8 mouse cellular contexts compared by ENCODE assay signal in the genomic region with DNA sequence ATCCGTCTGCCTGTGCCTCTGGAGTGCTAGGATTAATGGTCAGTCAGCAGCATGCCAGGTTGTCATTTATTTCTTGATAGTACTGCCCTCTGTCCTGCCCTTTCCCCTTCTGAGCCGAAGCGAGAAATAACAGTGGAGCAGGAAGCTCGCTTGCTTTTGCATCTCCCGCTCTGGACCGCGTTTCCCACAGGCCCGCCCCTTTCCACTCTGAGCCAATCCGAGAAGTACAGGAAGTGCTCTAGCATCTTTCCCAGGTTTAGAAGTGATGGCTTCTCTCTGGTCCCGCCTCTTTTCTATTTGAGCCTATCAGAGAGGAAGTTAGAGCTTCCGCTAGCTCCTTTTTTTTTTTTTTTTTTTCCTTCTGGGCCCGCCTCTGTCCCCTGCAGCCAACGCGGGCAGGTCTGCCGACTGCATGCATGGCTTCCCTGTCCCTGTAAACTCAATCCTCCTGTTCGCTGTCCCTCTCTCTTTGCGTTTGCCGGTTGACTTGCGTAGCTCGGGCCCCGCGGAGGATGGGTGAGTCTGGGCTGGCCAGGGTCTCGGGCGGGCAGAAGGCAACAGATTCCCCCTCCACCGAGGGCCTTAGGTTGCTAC. TPM values are rescaled to one million over a fixed set of nuclear protein-coding genes. Genes with fewer than 3 reads are reported as not detected.
DNase-seq lines count a peak whose midpoint lies in the region; ATAC-seq and TF ChIP-seq lines count a peak whose summit lies in the region.

No protein-coding gene starts in this region.

- H3K4me2 ChIP-seq in forebrain, embryonic 15.5 days (replicated peaks): peak overlapping the region; percentile 80

- peaks cover 0 to 3% of the 10 kb centered on the region in 2 experiments; a peak in 1 of 4 replicates for H3K4me1 ChIP-seq in ES-E14 (ENCODE audit: control insufficient read depth in 2 of 2, insufficient read depth in 2 of 2, low read length in 2 of 2, poor library complexity in 1 of 2)
- H3K4me1 ChIP-seq in forebrain, embryonic 15.5 days: peaks cover 32% of the 10 kb centered on the region
- H3K4me1 ChIP-seq in lung, adult 2 months (ENCODE audit: control insufficient read depth, insufficient read depth, low read length): no peaks in the 10 kb centered on the region

- intact Hi-C loops in heart, postnatal 25 days (cut with DNase I): no loop called here

- in situ Hi-C loops in ES-E14 (cut with MboI; ENCODE audit: low sequenced_read_pairs in 2 of 2, unreplicated experiment in 2 of 2): no loop called here

- H3K9me3 ChIP-seq in ES-E14 (ENCODE audit: control insufficient read depth, insufficient read depth, low read depth, low read length): no peaks in the 10 kb centered on the region
- H3K9me3 ChIP-seq in forebrain, embryonic 15.5 days: no peaks in the 10 kb centered on the region

- no peaks in the 10 kb centered on the region for H3K27me3 ChIP-seq in forebrain, embryonic 15.5 days

- DNase-seq in ES-E14 (ENCODE audit: low read depth, low spot score): peak; percentile 96
- DNase-seq in cerebellum, adult 11-12 months: peak; percentile 95
- DNase-seq in heart, postnatal 25 days (ENCODE audit: low spot score): peak; percentile 92
- peak; percentile 91 to 95 for DNase-seq in layer of hippocampus, adult 18-20 months (ENCODE audit: low spot score in 2 of 2)
- DNase-seq in lung, adult 2 months: peak; percentile 93
- DNase-seq in thymus, adult 18-20 months: peak; percentile 88 to 95

- ATAC-seq in forebrain, embryonic 15.5 days (replicated peaks): peak; percentile 96
- peak; percentile 91 for ATAC-seq in neutrophil, adult 5-6 weeks (ENCODE audit: extremely low read depth, insufficient number of reproducible peaks, low FRiP score, poor library complexity, severe bottlenecking)

- no peak for TF ChIP-seq CTCF in lung, adult 2 months (IDR thresholded peaks at IDR 0.05; ENCODE audit: insufficient read depth, low read length)

- peaks cover 27% of the 10 kb centered on the region for H3K36me3 ChIP-seq in ES-E14 (ENCODE audit: control insufficient read depth, insufficient read depth, low read length, poor library complexity, severe bottlenecking)
- peaks cover 14% of the 10 kb centered on the region; the same call in 1 of the 2 replicates for H3K36me3 ChIP-seq in forebrain, embryonic 15.5 days

- peak; percentile 75; the same call in 1 of the 2 replicates for TF ChIP-seq POLR2A in lung, adult 2 months (IDR thresholded peaks at IDR 0.05; ENCODE audit: borderline replicate concordance, extremely low read depth, low read depth, low read length)

- WGBS in forebrain, embryonic 15.5 days: under 1% methylated on average over 24 of the region's 25 CpGs
- WGBS in lung, adult 2 months: under 1% methylated on average over 25 of the region's 25 CpGs

- peak overlapping the region; percentile 89 to 99 for H3K4me3 ChIP-seq in ES-E14 (ENCODE audit: insufficient read depth in 1 of 2, low read depth in 1 of 2, low read length in 2 of 2, poor library complexity in 1 of 2, severe bottlenecking in 1 of 2)
- peak overlapping the region; percentile 84 for H3K4me3 ChIP-seq in forebrain, embryonic 15.5 days
- H3K4me3 ChIP-seq in lung, adult 2 months (replicated peaks; ENCODE audit: extremely low read depth, low read depth, low read length): peak overlapping the region; percentile 95

- peak overlapping the region; percentile 93 for H3K9ac ChIP-seq in ES-E14 (ENCODE audit: insufficient read depth, low read depth, low read length, poor library complexity, severe bottlenecking)
- H3K9ac ChIP-seq in forebrain, embryonic 15.5 days (replicated peaks): peak overlapping the region; percentile 93

- peak overlapping the region; percentile 59 for H3K27ac ChIP-seq in ES-E14 (ENCODE audit: insufficient read depth, low read depth, low read length, poor library complexity, severe bottlenecking)
- H3K27ac ChIP-seq in forebrain, embryonic 15.5 days (replicated peaks): peak overlapping the region; percentile 85

TF ChIP-seq in ES-E14, 5 proteins besides CTCF, POLR2A, EP300 and RAD21:
- TF ChIP-seq ZNF384 (IDR thresholded peaks at IDR 0.05; ENCODE audit: low read depth, low read length) (peak; percentile 100), MAFK (IDR thresholded peaks at IDR 0.05; ENCODE audit: insufficient read depth, low read depth, low read length) (no peak), ZC3H11A (IDR thresholded peaks at IDR 0.05; ENCODE audit: borderline replicate concordance, low read depth, low read length) (no peak), CHD2 (IDR thresholded peaks at IDR 0.05; ENCODE audit: low read depth, low read length) (no peak; the same call in 1 of the 2 replicates), HCFC1 (IDR thresholded peaks at IDR 0.05; ENCODE audit: borderline replicate concordance, insufficient read depth, low read length) (0 out of 2 replicates have a peak, but pooled peaks have one; percentile 23)
TF ChIP-seq in ES-E14: peak in this region for 2.

RNA-seq across cellular contexts. Expression of gene Tyw1, which starts 1.4 kb away (rescaled TPM):
- 87.9 and 135 TPM in 2 replicates for total RNA-seq in ES-E14 (2012; rRNA removed)
- 24.8 and 27.1 TPM in 2 replicates for polyA plus RNA-seq in forebrain, embryonic 15.5 days (2015; fragmentation: Nextera tagmentation; extraction: Ambion mirVana)
- total RNA-seq in heart, postnatal 25 days (2021): 1 to 10 TPM; 7.7 to 7.9 TPM
- 10 to 100 TPM; 16.1 to 16.6 TPM for total RNA-seq in layer of hippocampus, adult 18-20 months (2021)
- polyA plus RNA-seq in lung, adult 2 months (2012; rRNA removed): 7.0 and 8.0 TPM in 2 replicates
- total RNA-seq in neutrophil, adult 5-6 weeks (2017): 21.2 and 23.5 TPM in 2 replicates

RNA-seq across cellular contexts. Expression of gene Sbds, which starts 1.4 kb away (rescaled TPM):
- 50.6 and 61.0 TPM in 2 replicates for total RNA-seq in ES-E14 (2012; rRNA removed)
- polyA plus RNA-seq in forebrain, embryonic 15.5 days (2015; fragmentation: Nextera tagmentation; extraction: Ambion mirVana): 60.0 and 64.3 TPM in 2 replicates
- total RNA-seq in heart, postnatal 25 days (2021): 10 to 100 TPM; 39.2 to 43.9 TPM
- 10 to 100 TPM; 83.1 to 83.6 TPM for total RNA-seq in layer of hippocampus, adult 18-20 months (2021)
- 41.9 and 45.4 TPM in 2 replicates for polyA plus RNA-seq in lung, adult 2 months (2012; rRNA removed)
- total RNA-seq in neutrophil, adult 5-6 weeks (2017): 114 and 118 TPM in 2 replicates

RNA-seq across cellular contexts. Expression of gene Tmem248, which starts 39.9 kb away (rescaled TPM):
- total RNA-seq in ES-E14 (2012; rRNA removed): 83.1 and 92.9 TPM in 2 replicates
- 23.0 and 24.1 TPM in 2 replicates for polyA plus RNA-seq in forebrain, embryonic 15.5 days (2015; fragmentation: Nextera tagmentation; extraction: Ambion mirVana)
- 10 to 100 TPM; 32.8 to 33.6 TPM for total RNA-seq in heart, postnatal 25 days (2021)
- 10 to 100 TPM; 42.3 to 43.3 TPM for total RNA-seq in layer of hippocampus, adult 18-20 months (2021)
- 44.9 and 46.4 TPM in 2 replicates for polyA plus RNA-seq in lung, adult 2 months (2012; rRNA removed)
- 32.9 and 34.9 TPM in 2 replicates for total RNA-seq in neutrophil, adult 5-6 weeks (2017)

Comparison
In these comparisons a context has a peak if more than half of its experiments do, and no peak if none do; other contexts are left out.
1. Peak in every context shown above with its lines: DNase-seq, ATAC-seq, H3K4me3 ChIP-seq and H3K27ac ChIP-seq.